Mouse (Mus musculus) small intestine, adult 2 months (tissue): Measurements from ENCODE around the gene Mfap1a.
"Not testable (repeated sequence)": the region's sequence is repeated elsewhere in the genome, so short reads cannot be mapped to it uniquely, and the experiment has no call there.

Experiments used
- CTCF ChIP-seq: fragments of 200-500 bp; IDR thresholded peaks from 2 replicates; pipeline ENCODE4 v1.5.1; 2012; ENCODE audit warnings: low read depth, mild to moderate bottlenecking, control low read depth, inconsistent platforms, low read length, moderate library complexity, mixed read lengths; ENCODE audit not compliant: insufficient replicate concordance, insufficient read length; ENCODE audit errors: extremely low read depth
- POLR2A ChIP-seq: fragments of 200-500 bp; IDR thresholded peaks from 2 replicates; pipeline ENCODE4 v1.6.1; 2012; ENCODE audit warnings: low read depth, mild to moderate bottlenecking, control low read depth, inconsistent platforms, low read length, moderate library complexity

GRCm38 (mm10) chr2:121480916-121481315, 25.5 kb downstream of the Mfap1a start:
- TF ChIP-seq CTCF, POLR2A: not testable (repeated sequence)
